Mouse (Mus musculus) forebrain, embryonic 12.5 days (tissue): ENCODE measurements around the gene Gm10188. TPM values are rescaled to one million over a fixed set of nuclear protein-coding genes. Genes with fewer than 3 reads are reported as not detected.
A peak's percentile ranks its signal among the peaks of the same experiment; 100 is the strongest.

Experiments
- ATAC-seq: fragments of 200-750 bp; cut with Nextera tagmentation; 2 replicates; pipeline ENCODE4 v1.8.0; 2017; ENCODE audit warnings: moderate TSS enrichment; ENCODE audit not compliant: low FRiP score
- H3K27ac ChIP-seq: fragments of 300-500 bp; sonication (generic); 2 replicates; pipeline ENCODE4 v1.5.1; 2016; ENCODE audit warnings: mild to moderate bottlenecking
- H3K27me3 ChIP-seq: fragments of 300-500 bp; sonication (generic); 2 replicates; pipeline ENCODE4 v1.6.1; 2016; ENCODE audit warnings: mild to moderate bottlenecking
- H3K36me3 ChIP-seq: fragments of 300-500 bp; sonication (generic); replicated peaks from 2 replicates; pipeline ENCODE4 v1.6.1; 2016; ENCODE audit warnings: mild to moderate bottlenecking
- H3K4me1 ChIP-seq: fragments of 300-500 bp; sonication (generic); 2 replicates; pipeline ENCODE4 v1.6.1; 2016
- H3K4me2 ChIP-seq: fragments of 300-500 bp; sonication (generic); 2 replicates; pipeline ENCODE4 v1.6.1; 2016; ENCODE audit warnings: mild to moderate bottlenecking, moderate library complexity
- H3K4me3 ChIP-seq: fragments of 300-500 bp; sonication (generic); replicated peaks from 2 replicates; pipeline ENCODE4 v1.5.1; 2016; ENCODE audit warnings: mild to moderate bottlenecking
- H3K9ac ChIP-seq: fragments of 300-500 bp; sonication (generic); 2 replicates; pipeline ENCODE4 v1.6.1; 2016; ENCODE audit warnings: mild to moderate bottlenecking
- H3K9me3 ChIP-seq: fragments of 300-500 bp; sonication (generic); 2 replicates; pipeline ENCODE4 v1.6.1; 2016
- WGBS: fragments of 180-500 bp; shearing (Covaris S2); methylation state at CpG from one replicate; pipeline ENCODE4 v1.1.7; 2016; 5-methylcytosine and 5-hydroxymethylcytosine counted together
- polyA plus RNA-seq: library from polyadenylated mRNA; unstranded; fragments of >200 nt; fragmentation: Nextera tagmentation; extraction: Ambion mirVana; gene quantifications from 2 replicates; pipeline ENCODE4 v1.2.1, GENCODE M21; 2016

Gene Gm10188
- polyA plus RNA-seq, 1 experiment from 2014 or later = 0.59 TPM

DNA sequence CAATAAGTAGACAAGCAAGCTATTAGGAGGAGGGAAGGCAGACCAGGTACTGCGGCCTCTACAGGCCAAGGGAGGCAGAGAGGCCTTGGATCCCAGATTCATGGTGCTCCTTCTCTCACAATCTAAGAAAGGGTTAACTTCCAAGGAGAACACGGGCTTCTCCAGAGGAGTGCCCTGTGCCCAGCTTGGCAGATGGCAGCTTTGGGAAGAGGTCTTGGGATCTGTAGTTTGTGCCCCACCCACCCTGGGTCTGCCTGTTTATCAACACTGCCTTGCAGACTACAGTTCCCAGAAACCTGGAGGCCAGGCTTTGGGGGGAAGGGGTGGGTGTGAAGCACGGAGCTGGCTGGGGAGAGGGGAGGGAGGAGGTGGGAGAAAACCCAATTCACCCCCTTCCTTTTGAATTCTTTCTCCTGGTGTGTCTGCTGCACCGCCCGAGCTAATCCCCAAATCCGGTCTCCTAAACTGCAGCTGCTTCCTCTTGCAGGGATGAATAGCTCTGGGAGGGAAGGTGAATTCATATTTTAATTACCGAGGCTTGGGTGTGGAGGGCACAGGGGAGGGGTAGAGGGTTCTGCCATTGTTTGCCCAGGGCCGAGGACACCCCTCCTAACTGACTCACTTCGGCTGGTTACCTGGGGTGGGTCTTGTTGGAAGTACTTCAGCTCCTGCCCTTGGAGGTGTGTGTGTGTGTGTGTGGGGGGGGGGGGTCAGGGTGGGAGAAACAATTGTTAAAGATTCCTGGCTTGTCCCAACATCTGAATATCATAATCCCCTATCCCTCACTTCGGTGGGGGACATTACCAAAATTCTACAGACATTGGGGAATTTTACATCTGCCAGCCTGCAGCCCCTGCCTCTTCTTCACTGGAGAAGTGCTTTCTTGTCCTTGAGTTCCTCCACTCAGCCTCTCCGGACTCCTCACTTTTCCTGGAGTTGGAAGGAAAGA, 28.7 kb downstream of the Gm10188 start:
- H3K27ac ChIP-seq = peak overlapping the region; percentile 87
- no peaks in the 10 kb centered on the region for H3K9me3 ChIP-seq
- H3K4me2 ChIP-seq = peak overlapping the region; percentile 37
- WGBS = 2% methylated on average over 11 of the region's 11 CpGs
- H3K9ac ChIP-seq = peak overlapping the region; percentile 8
- no peaks in the 10 kb centered on the region for H3K36me3 ChIP-seq
- peak overlapping the region; percentile 26 for H3K4me3 ChIP-seq
- ATAC-seq = peak; percentile 80
- H3K27me3 ChIP-seq = peaks cover 4% of the 10 kb centered on the region; the same call in 1 of the 2 replicates
- peaks cover 84% of the 10 kb centered on the region for H3K4me1 ChIP-seq

DNA sequence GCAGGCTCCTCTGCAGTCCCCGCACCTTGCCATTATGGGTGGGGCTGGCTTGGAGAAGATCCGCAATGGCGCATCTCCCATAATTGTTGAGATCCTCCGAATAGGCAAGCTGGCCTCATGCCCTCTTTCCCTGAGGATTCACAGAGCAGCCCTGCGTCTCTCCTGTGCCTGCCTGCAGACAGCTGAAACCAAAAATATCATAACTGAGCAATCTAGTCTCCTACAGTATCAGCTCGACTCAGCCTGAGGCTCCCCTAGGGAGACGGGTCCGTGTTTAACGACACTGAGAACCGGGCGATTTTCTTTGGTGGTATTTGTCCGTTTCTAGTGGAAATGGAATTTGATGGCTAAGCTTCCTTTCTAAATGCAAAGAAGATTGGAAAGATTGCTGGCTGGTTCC, 29.6 kb downstream of the Gm10188 start:
- WGBS = 8% methylated on average over 12 of the region's 12 CpGs
- peak overlapping the region; percentile 37 for H3K4me2 ChIP-seq
- H3K4me3 ChIP-seq = 0 out of 2 replicates have a peak overlapping the region, but pooled peaks have one; percentile 5
- H3K27ac ChIP-seq = peak overlapping the region; percentile 87
- H3K27me3 ChIP-seq = peaks cover 4% of the 10 kb centered on the region; the same call in 1 of the 2 replicates
- no peak for ATAC-seq
- no peaks in the 10 kb centered on the region for H3K36me3 ChIP-seq
- H3K9me3 ChIP-seq = no peaks in the 10 kb centered on the region
- H3K4me1 ChIP-seq = peaks cover 86% of the 10 kb centered on the region
- no peak overlapping the region for H3K9ac ChIP-seq

DNA sequence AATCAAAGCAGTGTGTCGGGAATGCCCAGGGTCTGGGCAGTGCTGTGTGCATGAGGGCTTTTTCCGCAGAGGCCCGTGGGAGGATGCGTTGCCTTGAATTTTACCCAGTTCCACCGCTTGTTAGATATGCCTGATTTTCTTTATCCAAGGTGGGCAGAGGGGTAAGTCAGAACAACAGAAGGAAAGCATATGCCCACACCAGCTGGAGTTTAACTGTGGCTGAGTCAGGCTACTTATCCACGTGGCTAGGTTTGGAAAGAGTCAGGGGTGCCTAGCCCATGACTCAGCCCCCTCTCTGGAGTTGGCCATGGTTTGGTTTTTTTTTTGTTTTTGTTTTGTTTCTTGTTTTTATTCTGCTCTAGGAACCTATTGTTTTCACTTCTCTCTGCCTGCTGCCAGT, 30.3 kb downstream of the Gm10188 start:
- no peak overlapping the region; the same call in 1 of the 2 replicates for H3K9ac ChIP-seq
- no peak for ATAC-seq
- peaks cover 7% of the 10 kb centered on the region; the same call in 1 of the 2 replicates for H3K27me3 ChIP-seq
- 62% methylated on average over 6 of the region's 6 CpGs for WGBS
- peaks cover 92% of the 10 kb centered on the region for H3K4me1 ChIP-seq
- no peaks in the 10 kb centered on the region for H3K36me3 ChIP-seq
- no peak overlapping the region for H3K4me3 ChIP-seq
- no peak overlapping the region for H3K4me2 ChIP-seq
- peak overlapping the region; percentile 87 for H3K27ac ChIP-seq
- H3K9me3 ChIP-seq = no peaks in the 10 kb centered on the region

DNA sequence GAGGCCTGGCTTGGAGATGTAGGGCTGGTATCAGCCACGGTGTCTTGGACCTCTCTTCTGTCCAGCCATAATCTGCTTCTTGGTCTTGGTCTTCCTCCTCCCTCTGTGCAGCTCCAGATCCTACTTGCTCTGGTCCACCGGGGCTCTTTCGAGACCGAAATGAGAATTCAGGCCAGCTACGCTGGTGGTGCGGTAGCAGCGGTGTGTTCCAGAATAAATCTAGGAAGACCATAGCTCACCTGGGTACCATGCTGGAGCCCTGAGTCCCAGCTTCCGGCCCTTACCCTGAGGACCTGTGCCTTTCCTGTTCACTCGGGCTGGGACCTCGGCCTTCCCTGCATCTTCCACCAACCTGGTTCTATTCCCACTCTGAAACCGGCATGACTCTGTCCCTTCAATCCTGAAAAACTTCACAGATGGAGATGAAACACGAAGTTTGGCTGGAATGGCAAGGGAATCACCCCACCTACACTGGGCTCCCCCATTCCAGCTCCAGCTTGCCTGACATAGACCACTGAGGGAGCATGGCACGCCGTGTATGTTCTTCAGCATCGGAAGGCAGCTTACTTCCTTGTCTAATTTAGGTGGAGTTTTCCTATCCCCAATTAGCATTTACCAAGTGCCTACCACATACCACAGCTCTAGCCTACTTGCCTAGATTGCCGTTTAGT, 31.0 kb downstream of the Gm10188 start:
- peak overlapping the region; percentile 87; the same call in 1 of the 2 replicates for H3K27ac ChIP-seq
- H3K4me1 ChIP-seq = peaks cover 99% of the 10 kb centered on the region
- H3K27me3 ChIP-seq = peaks cover 7% of the 10 kb centered on the region; the same call in 1 of the 2 replicates
- 0 out of 2 replicates have a peak overlapping the region, but pooled peaks have one; percentile 29 for H3K9ac ChIP-seq
- WGBS = 76% methylated on average over 16 of the region's 16 CpGs
- H3K36me3 ChIP-seq = no peaks in the 10 kb centered on the region
- H3K4me2 ChIP-seq = peak overlapping the region; percentile 71; the same call in 1 of the 2 replicates
- H3K4me3 ChIP-seq = no peak overlapping the region
- ATAC-seq = no peak
- H3K9me3 ChIP-seq = no peaks in the 10 kb centered on the region

DNA sequence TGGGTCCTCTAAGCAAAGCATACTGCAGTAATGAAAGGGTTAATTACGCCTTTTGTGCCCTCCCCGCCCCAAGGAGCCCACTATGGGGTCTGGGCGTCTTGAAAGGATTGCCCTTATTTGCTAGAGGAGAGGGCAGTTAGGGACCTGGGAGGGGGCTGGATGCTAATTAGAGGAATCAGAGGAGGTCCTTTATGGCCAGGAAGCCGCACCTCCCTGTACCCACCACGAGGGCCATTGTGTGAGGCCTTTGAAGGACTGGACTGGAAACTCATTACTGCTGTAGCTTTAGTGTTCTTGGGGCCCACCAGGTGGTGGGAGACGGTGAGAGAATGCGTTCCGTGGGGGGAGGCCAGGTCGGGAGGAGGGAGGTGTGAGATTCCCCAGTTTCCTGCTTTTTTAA, 31.9 kb downstream of the Gm10188 start:
- Histone ChIP-seq H3K4me3 (no peak overlapping the region), H3K4me1 (peaks cover 100% of the 10 kb centered on the region), H3K27ac (peak overlapping the region; percentile 87), H3K9me3 (no peaks in the 10 kb centered on the region), H3K36me3 (no peaks in the 10 kb centered on the region), H3K4me2 (peak overlapping the region; percentile 71), H3K9ac (no peak overlapping the region; the same call in 1 of the 2 replicates), H3K27me3 (peaks cover 7% of the 10 kb centered on the region; the same call in 1 of the 2 replicates)
- peak; percentile 20; the same call in 1 of the 2 replicates for ATAC-seq
- WGBS = 1% methylated on average over 9 of the region's 9 CpGs

DNA sequence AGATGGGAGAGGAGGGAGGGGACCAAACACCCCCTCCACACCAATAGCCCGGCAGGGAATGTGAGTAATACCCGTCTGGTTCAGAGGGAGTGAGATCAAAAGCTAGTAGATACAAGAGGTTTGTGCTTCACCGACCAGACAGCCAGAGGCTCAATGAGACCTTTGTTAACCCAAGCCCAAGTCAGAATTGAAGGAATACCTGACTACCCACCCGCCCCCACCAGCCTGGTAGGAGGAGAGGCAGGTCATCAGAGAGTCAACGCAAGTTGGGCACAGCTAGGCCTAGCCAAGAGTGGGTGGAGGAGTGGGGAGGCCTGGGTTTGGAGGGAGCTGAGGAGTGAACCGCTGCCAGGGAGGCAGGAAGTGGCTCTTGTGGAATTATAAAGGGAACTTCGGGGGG, 33.2 kb downstream of the Gm10188 start:
- H3K27ac ChIP-seq = peak overlapping the region; percentile 87

DNA sequence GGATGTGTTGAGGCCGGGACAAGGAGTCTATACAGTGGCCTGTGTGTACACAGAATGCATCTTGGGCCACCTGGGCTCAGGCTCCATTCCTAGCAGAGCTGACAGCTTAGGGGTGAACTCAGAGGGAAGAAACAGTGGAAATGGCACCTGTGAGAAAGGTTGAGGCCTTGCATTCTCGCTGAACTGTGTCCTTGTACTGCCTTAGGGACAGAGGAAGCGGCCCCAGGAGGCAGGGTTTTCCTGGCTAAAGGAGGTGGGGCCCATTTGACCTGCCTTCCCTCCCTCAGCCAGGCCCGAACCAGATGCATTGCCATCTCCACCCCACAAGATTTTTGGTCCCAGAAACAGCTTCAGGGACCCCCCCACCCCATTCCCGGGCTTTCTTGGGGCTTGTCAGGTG, 33.9 kb downstream of the Gm10188 start:
- Histone ChIP-seq H3K36me3 (no peaks in the 10 kb centered on the region), H3K4me2 (peak overlapping the region; percentile 71), H3K4me1 (peaks cover 90% of the 10 kb centered on the region), H3K27me3 (peaks cover 7% of the 10 kb centered on the region; the same call in 1 of the 2 replicates), H3K4me3 (no peak overlapping the region), H3K9ac (peak overlapping the region; percentile 36), H3K27ac (peak overlapping the region; percentile 87), H3K9me3 (no peaks in the 10 kb centered on the region)
- WGBS = 27% methylated on average over 5 of the region's 5 CpGs
- ATAC-seq = no peak

More for the DNA sequence above, 33.2 kb downstream of the Gm10188 start:
- Histone ChIP-seq H3K4me2 (peak overlapping the region; percentile 71; the same call in 1 of the 2 replicates), H3K4me3 (no peak overlapping the region), H3K27me3 (peaks cover 7% of the 10 kb centered on the region; the same call in 1 of the 2 replicates), H3K9me3 (no peaks in the 10 kb centered on the region), H3K4me1 (peaks cover 97% of the 10 kb centered on the region), H3K36me3 (no peaks in the 10 kb centered on the region), H3K9ac (peak overlapping the region; percentile 36; the same call in 1 of the 2 replicates)
- 6% methylated on average over 7 of the region's 7 CpGs for WGBS
- ATAC-seq = no peak

DNA sequence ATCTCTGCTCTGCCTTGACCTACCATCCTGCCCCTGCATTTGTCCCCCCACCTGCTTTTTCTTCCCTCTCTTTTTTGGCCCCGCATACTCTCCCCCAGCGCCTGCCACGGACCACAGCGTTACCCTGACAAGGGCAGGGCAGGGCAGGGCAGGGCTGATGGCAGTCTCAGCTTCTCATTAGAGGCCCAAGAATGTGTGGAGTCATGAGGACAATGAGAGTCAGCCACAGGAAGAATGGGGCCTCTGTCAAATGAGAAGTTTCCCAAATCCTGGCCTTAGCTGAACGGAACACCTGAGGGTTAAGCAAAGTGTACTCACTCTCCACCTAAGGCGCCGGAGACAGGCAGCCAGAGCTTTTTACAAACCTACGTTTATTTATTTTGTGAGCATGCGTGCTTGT, 34.5 kb downstream of the Gm10188 start:
- Histone ChIP-seq H3K4me2 (peak overlapping the region; percentile 71), H3K9ac (peak overlapping the region; percentile 44; the same call in 1 of the 2 replicates), H3K9me3 (no peaks in the 10 kb centered on the region), H3K27ac (peak overlapping the region; percentile 87), H3K4me3 (no peak overlapping the region), H3K4me1 (peaks cover 84% of the 10 kb centered on the region), H3K27me3 (peaks cover 7% of the 10 kb centered on the region; the same call in 1 of the 2 replicates), H3K36me3 (no peaks in the 10 kb centered on the region)
- no peak for ATAC-seq
- WGBS = 25% methylated on average over 9 of the region's 9 CpGs

DNA sequence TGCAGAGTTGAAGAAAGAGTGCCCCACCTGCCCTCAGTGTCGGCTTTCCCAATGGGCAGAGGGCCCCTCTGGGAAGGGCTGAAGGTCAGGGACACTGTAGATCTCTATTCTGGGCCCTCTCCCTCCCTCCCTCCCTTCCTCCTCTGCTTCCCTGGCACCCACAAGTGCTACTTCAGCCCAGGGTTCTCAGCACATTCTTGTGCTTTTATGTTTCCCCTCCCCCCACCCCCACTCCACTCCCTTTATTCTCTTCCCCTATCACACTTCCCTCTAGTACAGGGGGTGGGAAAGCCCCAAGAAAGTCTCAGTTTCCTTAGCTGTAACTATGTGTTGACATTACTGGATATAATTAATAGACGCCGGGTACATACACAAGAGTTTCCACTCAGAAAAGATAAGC, 34.9 kb downstream of the Gm10188 start:
- peak overlapping the region; percentile 71 for H3K4me2 ChIP-seq
- H3K4me1 ChIP-seq = peaks cover 83% of the 10 kb centered on the region
- peaks cover 7% of the 10 kb centered on the region; the same call in 1 of the 2 replicates for H3K27me3 ChIP-seq
- H3K36me3 ChIP-seq = no peaks in the 10 kb centered on the region
- no peak overlapping the region for H3K4me3 ChIP-seq
- 28% methylated on average over 3 of the region's 3 CpGs for WGBS
- no peak for ATAC-seq
- H3K9me3 ChIP-seq = no peaks in the 10 kb centered on the region
- 0 out of 2 replicates have a peak overlapping the region, but pooled peaks have one; percentile 87 for H3K27ac ChIP-seq
- 0 out of 2 replicates have a peak overlapping the region, but pooled peaks have one; percentile 44 for H3K9ac ChIP-seq

DNA sequence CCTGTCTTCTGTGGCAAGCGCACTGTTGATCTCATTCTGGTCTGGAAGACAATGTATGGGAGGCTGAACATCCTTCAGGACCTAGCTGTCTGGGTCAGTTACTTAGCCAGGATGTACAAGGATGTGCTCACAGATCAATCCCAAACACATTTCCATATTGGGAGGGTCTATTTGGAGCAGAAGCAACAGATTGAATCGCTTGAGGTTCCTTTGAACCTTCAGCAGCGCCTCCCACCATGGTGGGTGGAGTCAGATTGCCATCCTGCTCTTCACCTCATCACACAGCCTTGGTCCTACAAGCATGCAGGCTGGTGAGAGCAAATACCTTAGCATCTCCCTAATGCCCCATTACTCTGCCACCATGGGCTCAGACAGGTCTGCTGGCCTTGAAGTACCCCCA, 35.8 kb downstream of the Gm10188 start:
- peaks cover 83% of the 10 kb centered on the region for H3K4me1 ChIP-seq
- peak overlapping the region; percentile 91 for H3K4me3 ChIP-seq
- peaks cover 13% of the 10 kb centered on the region; the same call in 1 of the 2 replicates for H3K27me3 ChIP-seq
- no peaks in the 10 kb centered on the region for H3K36me3 ChIP-seq
- H3K9ac ChIP-seq = peak overlapping the region; percentile 100
- H3K9me3 ChIP-seq = no peaks in the 10 kb centered on the region
- WGBS = 67% methylated on average over 3 of the region's 3 CpGs
- peak overlapping the region; percentile 99; the same call in 1 of the 2 replicates for H3K27ac ChIP-seq
- ATAC-seq = no peak
- peak overlapping the region; percentile 71 for H3K4me2 ChIP-seq

DNA sequence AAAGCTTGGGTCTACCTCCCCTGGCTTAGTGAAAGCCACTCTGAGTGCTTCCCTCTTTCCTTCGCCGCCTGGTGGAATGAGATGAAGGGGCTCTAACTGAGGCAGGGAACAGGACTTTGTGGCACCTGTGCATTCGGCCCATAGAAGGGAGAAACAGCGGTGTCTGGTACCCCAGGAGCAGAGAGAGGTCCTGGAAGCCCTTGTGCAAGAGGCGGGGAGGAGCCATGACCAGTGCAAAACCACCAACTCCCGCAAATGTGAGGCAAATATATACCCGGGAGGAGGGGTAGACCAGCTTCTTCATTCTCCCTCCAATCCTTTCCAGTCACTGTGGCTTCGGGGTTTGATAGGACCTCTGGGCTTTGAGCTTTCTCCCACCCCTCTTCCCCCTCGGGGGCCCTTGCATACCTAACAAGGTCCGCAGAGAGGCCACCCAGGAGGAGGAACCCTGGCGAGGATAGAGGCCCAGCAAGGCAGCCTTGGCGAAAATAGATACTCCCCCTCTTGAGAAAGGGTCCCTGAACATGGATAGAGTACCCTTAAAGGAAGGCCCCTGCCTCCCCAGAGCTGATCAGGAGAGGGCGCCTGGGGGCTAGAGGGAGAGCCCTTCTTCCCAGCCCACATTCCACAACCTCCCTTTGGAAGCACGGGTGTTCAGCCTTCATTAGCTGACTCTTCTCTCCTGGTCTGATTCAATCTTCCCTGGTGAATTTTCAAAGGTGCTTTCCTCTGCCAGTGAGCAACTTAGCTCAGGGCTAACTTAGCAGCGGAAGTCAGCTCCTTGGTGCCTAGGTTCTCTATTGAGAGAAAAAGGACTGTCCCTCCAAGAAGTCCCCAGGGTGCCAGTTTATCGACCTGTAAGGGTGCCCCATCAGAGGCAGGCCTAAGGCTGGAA, 37.5 kb downstream of the Gm10188 start:
- H3K27me3 ChIP-seq = peaks cover 18% of the 10 kb centered on the region; the same call in 1 of the 2 replicates
- peak overlapping the region; percentile 71 for H3K4me2 ChIP-seq
- H3K4me3 ChIP-seq = peak overlapping the region; percentile 91
- peak overlapping the region; percentile 99 for H3K27ac ChIP-seq
- peak; percentile 42 for ATAC-seq
- no peaks in the 10 kb centered on the region for H3K36me3 ChIP-seq
- peak overlapping the region; percentile 100 for H3K9ac ChIP-seq
- peaks cover 68% of the 10 kb centered on the region for H3K4me1 ChIP-seq
- 2% methylated on average over 16 of the region's 16 CpGs for WGBS
- no peaks in the 10 kb centered on the region for H3K9me3 ChIP-seq
